ENCODE assay signal across 19 mouse cellular contexts in the genomic region with DNA sequence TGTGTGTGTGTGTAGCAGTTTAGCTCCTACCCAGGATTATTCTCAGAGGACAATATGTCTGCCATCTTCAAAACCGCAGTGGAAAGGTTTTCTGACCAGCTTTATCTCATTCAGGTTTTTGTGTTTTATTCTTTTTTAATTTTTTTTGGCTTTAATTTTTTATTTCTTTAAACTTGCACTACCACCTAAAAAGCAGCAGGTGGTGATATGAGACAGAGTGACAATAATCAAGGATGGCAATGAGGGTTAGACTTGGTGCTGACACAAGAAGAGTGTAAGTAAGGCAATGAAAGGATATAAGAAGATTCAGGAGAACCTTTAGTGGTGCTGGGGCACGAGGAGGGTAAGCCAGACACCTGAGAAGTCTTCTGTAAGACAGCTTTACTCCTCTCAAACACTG.
A peak's percentile ranks its signal among the peaks of the same experiment; 100 is the strongest.
DNase-seq lines count a peak whose midpoint lies in the region; ATAC-seq and TF ChIP-seq lines count a peak whose summit lies in the region.
"Had no signal": no experiment of that assay in that cellular context is flagged by ENCODE, and none has a peak within 500 bp of the region (broad histone marks: within the 10 kb centered on the region; RNA-seq: fewer than 3 reads in every experiment).

No protein-coding gene starts in this region.

- H3K27me3 ChIP-seq in kidney, postnatal 0 days (ENCODE audit: insufficient read depth, low read length), result no peaks in the 10 kb centered on the region
- H3K27me3 ChIP-seq in kidney, embryonic 15.5 days, result no peaks in the 10 kb centered on the region
- H3K27me3 ChIP-seq: forebrain, embryonic 15.5 days; hindbrain, embryonic 12.5 days; megakaryocyte, embryonic 14.5 days had no signal

- no peaks in the 10 kb centered on the region for H3K4me1 ChIP-seq in kidney, postnatal 0 days (replicated peaks; ENCODE audit: insufficient read depth, low read length)
- no peaks in the 10 kb centered on the region for H3K4me1 ChIP-seq in kidney, embryonic 15.5 days
- H3K4me1 ChIP-seq: forebrain, embryonic 15.5 days; hindbrain, embryonic 12.5 days; megakaryocyte, embryonic 14.5 days had no signal

- no peak overlapping the region for H3K4me2 ChIP-seq in kidney, postnatal 0 days (ENCODE audit: low read length)
- H3K4me2 ChIP-seq in kidney, embryonic 15.5 days, result no peak overlapping the region
- H3K4me2 ChIP-seq: forebrain, embryonic 15.5 days; hindbrain, embryonic 12.5 days had no signal

- WGBS in kidney, postnatal 0 days, result 71% methylated on average over 2 of the region's 2 CpGs
- WGBS in kidney, embryonic 15.5 days, result 75% methylated on average over 2 of the region's 2 CpGs

- no peaks in the 10 kb centered on the region for H3K9me3 ChIP-seq in kidney, postnatal 0 days (replicated peaks; ENCODE audit: low read length)
- H3K9me3 ChIP-seq in kidney, embryonic 15.5 days (replicated peaks), result no peaks in the 10 kb centered on the region
- H3K9me3 ChIP-seq: forebrain, embryonic 15.5 days; hindbrain, embryonic 12.5 days; megakaryocyte, embryonic 14.5 days had no signal

- peak; percentile 41 for DNase-seq in kidney, postnatal 0 days (ENCODE audit: low spot score)
- DNase-seq in 3T3-L1 (ENCODE audit: low read depth, low spot score) (peak; percentile 7), 416B (ENCODE audit: low read depth) (peak; percentile 3), R1 (ENCODE audit: low read depth, low spot score) (peak; percentile 29)
- DNase-seq in thymus, postnatal 4 days, result no peak
- DNase-seq: adrenal gland, postnatal 10 days; cerebellum, adult 2 months; kidney, postnatal 25 days; liver; lung, postnatal 10 days; thymus, postnatal 25 days had no signal

- peak; percentile 68 for TF ChIP-seq CTCF in kidney, postnatal 0 days (IDR thresholded peaks at IDR 0.05; ENCODE audit: low read depth)

- H3K9ac ChIP-seq in kidney, postnatal 0 days (ENCODE audit: low read depth, low read length), result no peak overlapping the region
- H3K9ac ChIP-seq in kidney, embryonic 15.5 days, result no peak overlapping the region
- H3K9ac ChIP-seq: forebrain, embryonic 15.5 days; hindbrain, embryonic 12.5 days had no signal

- ATAC-seq in kidney, postnatal 0 days (replicated peaks; ENCODE audit: low FRiP score, low read depth), result no peak
- no peak for ATAC-seq in kidney, embryonic 15.5 days (replicated peaks; ENCODE audit: low FRiP score)
- ATAC-seq in granulocyte monocyte progenitor cell, adult 5-6 weeks (replicated peaks; ENCODE audit: poor library complexity, severe bottlenecking), result no peak
- ATAC-seq: forebrain, embryonic 15.5 days; intestine, embryonic 16.5 days; midbrain, embryonic 16.5 days had no signal

- H3K36me3 ChIP-seq in kidney, postnatal 0 days (ENCODE audit: insufficient read depth, low read length), result no peaks in the 10 kb centered on the region
- no peaks in the 10 kb centered on the region for H3K36me3 ChIP-seq in kidney, embryonic 15.5 days
- H3K36me3 ChIP-seq: forebrain, embryonic 15.5 days; hindbrain, embryonic 12.5 days had no signal

- no peak overlapping the region for H3K4me3 ChIP-seq in kidney, postnatal 0 days (replicated peaks; ENCODE audit: low read depth, low read length)
- no peak overlapping the region for H3K4me3 ChIP-seq in kidney, embryonic 15.5 days (replicated peaks)
- H3K4me3 ChIP-seq: erythroblast, embryonic 14.5 days; forebrain, embryonic 15.5 days; hindbrain, embryonic 12.5 days; megakaryocyte, embryonic 14.5 days had no signal

- no peak overlapping the region for H3K27ac ChIP-seq in kidney, postnatal 0 days
- no peak overlapping the region for H3K27ac ChIP-seq in kidney, embryonic 15.5 days
- H3K27ac ChIP-seq: forebrain, embryonic 15.5 days; hindbrain, embryonic 12.5 days had no signal
